Mouse (Mus musculus): ENCODE measurements around the gene Fam69b.

DNA sequence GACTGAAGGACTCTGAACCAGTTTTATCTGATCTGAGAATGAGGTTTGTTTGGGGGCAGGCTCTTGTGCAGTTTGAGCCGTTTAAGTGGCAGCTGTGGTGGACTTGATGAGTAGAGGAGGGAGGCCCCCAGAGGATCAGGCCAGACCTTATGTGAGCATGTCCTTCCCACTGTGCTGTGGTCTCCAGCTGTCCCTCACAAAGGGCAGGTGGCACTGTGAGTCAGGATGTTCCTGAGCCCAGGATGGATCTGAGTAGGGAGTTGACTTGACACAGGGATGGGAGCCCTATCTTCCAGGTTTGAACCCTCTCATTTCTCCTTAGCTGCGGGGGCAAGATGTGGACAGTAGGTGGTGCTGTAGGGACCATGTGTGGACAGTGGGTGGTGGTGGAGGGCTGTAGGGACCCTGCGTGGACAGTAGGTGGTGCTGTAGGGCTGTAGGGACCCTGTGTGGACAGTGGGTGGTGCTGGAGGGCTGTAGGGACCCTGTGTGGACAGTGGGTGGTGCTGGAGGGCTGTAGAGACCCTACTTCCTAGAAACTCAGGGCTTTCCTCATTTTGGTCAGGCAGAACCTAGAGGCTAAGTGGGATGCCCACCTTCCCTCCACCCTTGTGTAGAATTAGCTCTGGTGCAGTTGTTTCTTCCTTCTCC, 18.5 kb downstream of the Fam69b start:
- TF ChIP-seq CTCF (IDR thresholded peaks at IDR 0.05; ENCODE audit: low read depth) (peak; percentile 100), EP300 (IDR thresholded peaks at IDR 0.05; ENCODE audit: low read depth) (no peak)

All from liver, postnatal 0 days (tissue).